Mouse (Mus musculus) left cerebral cortex, adult 8-10 months (tissue): ENCODE results near the gene 3100002H09Rik. TPM values are rescaled to one million over a fixed set of nuclear protein-coding genes. Genes with fewer than 3 reads are reported as not detected.
A peak's percentile ranks its signal among the peaks of the same experiment; 100 is the strongest.

Source experiments
- DNase-seq, 2 experiments: peaks; one replicate each; pipeline ENCODE4 v3.0.0; 2022; ENCODE audit warnings: low spot score in 2 of 2
- total RNA-seq, 4 experiments: library from RNA; stranded (reverse); gene quantifications; 2 replicates each; pipeline ENCODE4 v1.2.4; 2022

3100002H09Rik gene
- under 1 TPM in 3 of 4 experiments, not detected in 1; 0.53 to 0.74 (median 0.57) TPM for total RNA-seq

DNA sequence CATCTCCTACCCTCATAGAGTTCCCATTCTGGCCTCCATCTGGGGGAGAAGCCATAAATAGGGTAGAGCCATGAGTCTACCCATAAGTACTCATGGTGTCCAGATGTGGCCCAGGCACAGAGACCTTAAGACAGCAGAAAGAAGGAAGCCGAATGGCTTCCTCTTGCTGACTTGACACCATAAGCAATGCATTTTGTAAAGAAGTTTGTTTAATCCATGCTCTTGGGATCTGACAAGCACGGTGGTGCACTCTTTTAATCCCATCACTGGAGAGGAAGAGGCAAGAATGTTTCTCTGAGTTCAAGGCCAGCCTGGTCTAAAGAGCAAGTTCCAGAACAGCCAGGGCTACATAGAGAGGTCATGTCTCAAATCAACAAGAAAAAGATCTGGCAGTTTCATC lies at the start of gene 3100002H09Rik:
TSS of gene 3100002H09Rik (minus strand) at position 101 of the 400 bp plus-strand sequence.
- no peak for DNase-seq

DNA sequence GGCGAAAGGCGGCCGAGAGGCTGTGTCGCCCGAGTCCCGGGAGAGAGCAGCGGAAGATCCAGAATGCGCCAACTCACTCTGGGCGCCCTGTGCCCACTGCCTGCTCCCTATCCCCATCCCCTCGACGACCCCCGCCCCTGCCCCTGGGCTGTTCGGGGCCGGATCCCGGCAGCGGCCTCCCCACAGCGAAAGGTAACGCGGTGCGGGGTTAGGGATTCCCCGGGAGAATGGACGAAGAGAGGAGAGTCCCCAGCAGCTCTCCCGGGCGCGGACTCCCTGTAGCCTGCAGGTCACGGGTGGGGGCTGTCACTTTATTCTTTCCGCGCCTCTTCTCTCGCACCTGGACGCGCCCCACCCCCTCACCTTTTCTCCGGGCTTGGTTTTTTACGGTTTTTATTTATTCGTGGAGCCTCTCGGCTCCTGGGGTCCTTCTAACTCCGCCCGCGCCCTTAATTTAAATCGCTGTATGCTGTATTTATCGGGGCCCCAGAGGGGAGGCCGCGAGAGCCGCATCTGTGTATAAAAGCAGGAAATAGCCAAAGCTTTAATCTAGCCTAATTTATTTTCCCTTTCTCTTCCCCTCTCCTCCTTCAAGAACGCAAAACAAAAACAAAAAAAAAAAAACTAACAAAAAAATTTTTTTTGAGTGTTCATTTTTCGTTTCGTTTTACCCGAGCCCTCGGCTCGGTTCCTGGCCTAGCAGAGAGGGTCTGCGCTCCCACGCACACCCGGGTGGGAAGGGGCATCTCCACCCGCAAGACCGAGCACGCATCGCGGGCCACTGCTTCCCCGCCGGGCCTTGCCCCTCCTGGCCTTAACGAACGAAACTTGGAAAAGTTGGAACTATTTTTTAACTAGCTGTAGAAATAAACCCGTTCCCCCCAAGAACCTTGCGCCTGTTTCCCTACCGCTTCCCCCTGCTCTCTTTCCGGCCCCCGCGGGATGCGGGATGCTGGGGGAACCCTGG lies 48.9 kb upstream of the 3100002H09Rik start:
- no peak for DNase-seq

DNA sequence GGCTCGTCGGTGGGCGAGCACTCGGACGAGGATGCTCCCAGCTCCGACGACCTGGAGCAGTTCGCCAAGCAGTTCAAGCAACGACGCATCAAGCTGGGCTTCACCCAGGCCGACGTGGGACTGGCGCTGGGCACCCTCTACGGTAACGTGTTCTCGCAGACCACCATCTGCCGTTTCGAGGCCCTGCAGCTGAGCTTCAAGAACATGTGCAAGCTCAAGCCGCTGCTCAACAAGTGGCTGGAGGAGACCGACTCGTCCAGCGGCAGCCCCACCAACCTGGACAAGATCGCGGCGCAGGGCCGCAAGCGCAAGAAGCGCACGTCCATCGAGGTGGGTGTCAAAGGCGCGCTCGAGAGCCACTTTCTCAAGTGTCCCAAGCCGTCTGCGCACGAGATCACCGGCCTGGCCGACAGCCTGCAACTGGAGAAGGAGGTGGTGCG lies 47.8 kb upstream of the 3100002H09Rik start:
- DNase-seq: no peak

DNA sequence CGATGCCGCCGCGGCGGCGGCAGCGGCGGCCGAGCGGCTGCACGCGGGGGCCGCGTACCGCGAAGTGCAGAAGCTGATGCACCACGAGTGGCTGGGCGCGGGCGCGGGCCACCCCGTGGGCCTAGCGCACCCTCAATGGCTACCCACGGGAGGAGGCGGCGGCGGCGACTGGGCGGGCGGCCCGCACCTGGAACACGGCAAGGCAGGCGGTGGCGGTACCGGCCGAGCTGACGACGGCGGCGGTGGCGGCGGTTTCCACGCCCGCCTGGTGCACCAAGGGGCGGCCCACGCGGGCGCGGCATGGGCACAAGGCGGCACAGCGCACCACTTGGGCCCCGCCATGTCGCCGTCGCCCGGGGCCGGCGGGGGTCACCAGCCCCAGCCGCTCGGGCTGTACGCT lies 47.2 kb upstream of the 3100002H09Rik start:
- DNase-seq: no peak

DNA sequence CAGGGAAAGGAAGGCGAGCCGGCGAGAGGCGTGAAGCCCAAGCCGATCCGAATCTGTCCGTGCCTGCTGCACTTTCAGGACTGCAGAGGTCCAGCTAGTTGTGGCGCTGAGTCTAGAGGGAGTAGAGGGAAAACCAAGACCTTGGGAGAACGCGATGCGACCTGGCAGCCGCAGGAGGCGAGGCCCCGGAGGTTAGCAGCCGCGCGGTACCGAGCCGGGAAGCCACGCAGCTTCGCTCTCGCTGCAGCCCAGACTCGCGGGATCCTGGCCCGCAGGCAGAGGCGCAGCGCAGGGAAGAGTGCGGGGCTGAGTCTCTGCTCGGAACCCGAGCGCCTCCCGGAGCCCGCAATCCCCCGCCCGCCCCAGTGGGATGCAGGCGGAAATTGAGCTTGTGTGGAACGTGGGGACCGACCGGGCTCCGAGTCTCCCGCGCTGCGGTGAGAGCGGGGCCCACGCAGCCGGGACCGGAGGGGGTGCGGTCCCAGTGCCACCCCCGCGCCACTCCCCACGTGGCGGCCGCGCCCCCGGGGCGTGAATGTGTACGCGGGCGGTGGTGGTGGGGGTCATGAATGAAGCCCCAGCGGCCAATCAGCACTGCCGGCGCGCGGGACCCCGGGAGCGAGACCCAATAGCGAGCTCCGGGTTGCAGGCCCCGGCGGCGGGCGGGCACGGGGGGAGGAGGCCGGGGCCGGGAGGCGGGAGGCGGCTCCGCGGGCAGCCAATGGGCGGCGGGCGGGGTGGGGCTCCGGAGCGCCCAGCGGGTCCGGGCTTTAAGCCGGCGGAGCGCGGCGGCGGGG lies 46.4 kb upstream of the 3100002H09Rik start:
- DNase-seq: peak; percentile 72 to 89

DNA sequence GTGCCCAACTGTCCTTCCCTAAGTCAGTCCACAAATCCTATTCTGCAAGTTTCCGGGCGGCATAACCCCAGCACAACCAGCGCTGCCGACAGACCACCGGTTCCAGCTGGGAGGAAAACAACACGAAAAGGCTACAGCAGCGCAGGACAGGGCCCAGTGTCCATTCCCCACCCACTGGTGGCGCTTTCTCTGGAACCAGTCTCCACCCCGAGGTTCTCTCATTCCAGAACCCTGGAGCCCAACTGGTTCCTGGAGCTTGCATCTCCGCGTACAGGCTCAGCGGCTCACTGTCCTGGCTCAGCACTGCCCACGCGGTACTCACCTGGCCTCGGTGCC lies 45.9 kb upstream of the 3100002H09Rik start, which contains the start of gene Pou3f1:
TSS of gene Pou3f1 (plus strand) at position 290 of the 336 bp plus-strand sequence.
- DNase-seq: no peak

DNA sequence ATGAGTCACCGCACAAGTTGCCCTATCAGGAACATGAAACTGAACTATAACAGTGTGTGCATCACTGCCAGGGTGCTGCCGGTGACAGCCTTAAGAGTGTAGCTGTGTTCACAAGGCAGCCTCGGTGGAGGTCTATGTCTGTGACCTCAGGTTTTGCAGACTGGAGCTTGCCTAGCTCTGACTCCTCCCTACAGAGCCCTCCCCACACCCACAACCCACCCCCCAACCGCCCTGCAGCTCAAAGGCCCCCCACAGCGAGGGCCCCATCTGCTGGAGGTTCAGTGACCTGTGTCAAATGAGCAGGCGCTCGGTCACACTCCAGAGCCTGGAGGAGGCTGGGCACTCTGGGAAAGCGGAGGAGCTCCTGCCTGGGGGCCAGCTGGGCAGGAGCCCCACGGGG lies 42.3 kb upstream of the 3100002H09Rik start:
- DNase-seq: no peak

DNA sequence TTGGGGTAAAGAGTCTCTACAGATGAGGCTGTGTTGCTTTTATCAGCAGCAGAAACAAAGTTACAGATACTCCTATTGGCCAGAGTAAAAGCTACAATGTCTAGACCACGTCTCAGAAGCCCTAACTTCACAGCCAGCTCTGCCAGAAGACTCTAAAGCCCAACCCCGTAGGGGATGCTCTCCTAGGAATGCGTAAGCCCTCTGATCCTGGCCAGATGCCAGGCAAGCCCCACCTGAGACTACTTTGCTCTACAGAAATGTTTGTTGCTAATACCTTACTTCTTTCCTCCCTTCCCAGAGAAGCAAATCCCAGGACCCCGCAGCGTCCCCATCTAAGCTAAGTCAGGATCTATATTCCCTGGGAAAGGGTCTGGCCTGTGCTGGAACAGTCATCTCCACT lies 37.3 kb upstream of the 3100002H09Rik start:
- DNase-seq: no peak

DNA sequence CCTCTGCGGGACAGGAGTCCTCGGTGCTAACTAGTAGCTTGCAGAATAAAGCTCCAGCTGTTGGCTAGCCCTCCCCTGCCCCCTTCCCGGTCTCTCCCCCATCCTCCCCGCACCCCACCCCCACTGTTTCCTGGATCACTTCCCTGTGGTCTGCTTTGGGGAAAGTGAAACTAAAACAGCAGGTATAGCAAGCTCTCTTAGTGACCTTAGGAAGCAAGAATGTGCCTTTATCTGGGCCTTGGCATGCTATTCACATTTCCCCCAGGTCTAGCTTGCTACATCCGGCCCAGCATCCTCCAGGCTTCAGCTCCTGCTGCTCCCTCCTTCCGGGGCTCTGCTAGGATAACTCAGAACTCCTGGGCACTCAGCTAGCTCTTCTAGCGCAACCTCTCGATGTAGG lies 36.0 kb upstream of the 3100002H09Rik start:
- DNase-seq: no peak

DNA sequence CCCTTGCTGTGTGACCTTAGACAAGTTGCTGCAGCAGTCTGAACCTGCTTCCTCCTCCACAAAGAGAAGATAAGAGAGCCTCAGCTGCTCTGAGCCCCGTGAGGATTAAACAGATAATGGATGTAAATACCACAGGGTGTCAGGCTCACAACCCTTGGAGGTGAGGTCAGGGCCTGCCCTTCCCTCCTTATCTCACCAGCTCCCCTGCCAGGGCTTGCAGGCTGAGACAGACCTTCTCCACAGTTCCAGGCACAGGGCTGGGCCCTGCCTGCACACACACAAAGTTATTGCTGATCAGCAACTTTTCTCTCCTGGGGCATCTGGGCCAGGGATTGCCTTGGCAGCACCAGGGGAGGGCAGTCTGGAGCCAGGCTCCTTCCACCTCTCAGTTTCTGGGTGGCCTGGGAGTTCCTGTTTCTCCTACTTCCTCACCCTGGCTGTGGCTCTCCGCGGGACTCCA lies 34.4 kb upstream of the 3100002H09Rik start:
- no peak for DNase-seq

DNA sequence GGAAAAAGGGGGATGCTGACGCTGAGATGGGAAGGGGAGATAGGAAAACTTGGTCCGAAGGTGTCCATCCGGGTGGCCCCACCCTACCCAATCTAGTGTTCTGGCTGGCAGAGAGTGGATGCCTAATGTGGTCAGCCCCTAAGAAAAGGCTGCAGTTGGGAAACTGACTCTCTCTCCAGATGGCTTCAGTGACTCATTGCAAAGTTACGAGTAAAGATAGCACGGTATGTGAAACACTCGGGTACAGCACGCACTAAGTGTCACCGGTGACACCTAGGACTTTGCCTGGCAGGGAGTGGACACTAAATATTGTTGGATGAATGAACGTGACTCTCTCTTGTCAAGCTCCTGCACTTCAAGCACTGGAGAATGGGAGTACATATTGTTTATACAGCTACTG lies 33.3 kb upstream of the 3100002H09Rik start:
- DNase-seq: no peak

DNA sequence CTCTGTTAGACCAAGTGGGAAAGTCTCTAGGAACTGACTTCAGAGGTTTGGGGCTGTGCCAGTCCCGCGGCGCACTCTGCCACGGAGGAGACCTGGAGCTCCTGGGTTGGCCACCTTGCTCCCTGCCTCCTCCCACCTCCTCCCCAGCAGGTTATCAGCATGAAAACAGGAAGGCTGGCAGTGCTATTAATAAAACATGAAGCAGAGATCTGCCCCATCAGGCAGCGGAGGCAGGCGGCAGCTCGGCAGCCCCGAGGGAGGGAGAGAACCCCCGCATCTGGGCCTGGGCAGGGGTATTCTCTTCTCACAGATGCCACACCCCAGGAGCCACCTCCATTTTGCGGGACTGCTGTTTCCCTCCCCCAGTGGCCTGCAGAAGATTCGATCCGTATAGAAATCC lies 29.1 kb upstream of the 3100002H09Rik start:
- no peak for DNase-seq

DNA sequence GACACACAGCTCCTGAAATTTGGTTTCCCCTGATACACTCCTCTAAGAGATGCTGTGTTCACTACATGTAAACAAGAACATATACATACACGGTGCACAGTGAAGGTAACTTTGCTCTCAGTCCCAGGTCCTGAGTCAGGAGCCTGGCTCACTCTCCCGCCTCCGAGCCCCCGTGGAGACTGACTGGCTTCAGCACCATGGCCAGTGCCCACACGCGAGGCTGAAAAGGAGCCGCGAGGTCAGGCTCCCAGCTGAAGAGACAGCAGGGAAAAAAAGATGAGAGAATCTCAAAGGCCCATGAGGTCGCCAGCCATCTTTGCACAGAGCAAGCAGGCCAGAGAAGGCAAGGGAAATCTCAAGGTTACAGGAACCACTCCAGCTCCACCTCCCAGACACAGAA lies 22.7 kb upstream of the 3100002H09Rik start:
- no peak for DNase-seq

DNA sequence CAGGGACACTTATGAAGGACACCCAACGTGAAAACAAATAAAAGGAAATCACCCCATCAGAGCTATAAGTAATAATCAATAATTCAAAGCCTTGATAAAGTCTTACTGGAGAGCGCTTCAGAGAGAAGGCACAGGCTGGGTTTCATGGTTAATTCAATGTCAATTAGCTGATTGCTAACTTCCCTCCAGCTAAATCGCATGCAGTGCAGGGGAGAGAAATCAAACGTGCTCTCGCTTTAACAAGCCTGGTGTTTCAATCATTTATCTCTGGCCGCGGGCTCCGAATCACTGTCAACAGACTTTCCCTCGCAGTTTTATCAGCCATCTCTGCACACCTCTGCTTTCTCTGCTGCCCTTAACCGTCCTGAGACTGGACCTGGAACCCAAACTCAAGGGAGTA lies 22.3 kb upstream of the 3100002H09Rik start:
- no peak for DNase-seq

DNA sequence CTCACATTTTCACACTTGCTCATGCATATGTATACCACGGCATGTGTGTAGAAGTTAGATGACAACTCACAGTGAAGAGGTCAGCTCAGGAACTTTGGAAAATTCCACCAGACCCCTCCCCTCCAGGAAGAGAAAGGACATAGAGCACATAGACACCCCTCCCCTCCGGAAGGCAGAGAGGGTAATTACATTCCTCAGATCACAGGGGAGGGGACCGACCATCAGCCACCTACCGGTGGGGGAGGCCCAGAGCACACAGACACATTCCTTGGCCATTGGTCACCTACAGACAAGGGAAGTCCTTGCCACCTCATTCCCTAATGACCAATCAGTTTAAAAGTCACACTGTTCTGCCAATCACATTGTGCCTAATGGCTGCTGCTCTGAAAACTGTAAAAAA lies 20.9 kb upstream of the 3100002H09Rik start:
- DNase-seq: no peak

DNA sequence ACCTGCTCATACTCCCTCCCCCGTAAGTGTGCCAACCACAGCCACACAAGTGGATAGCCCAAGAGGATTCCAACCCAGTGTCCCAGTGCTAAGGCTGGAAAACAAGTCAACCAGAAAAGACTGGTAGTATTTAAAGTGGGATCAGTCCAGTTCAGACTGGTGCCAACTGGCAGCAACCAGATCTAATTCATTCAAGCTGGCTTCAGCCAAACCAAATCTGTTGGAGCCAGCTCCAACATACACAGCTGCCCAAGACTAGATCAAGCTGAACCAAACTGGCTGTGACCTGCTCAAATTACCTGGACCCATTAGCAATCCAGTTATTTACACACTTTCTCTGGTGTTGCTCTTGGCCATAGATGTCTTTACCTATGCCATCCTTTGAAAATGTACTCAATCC lies 16.2 kb upstream of the 3100002H09Rik start:
- no peak for DNase-seq

DNA sequence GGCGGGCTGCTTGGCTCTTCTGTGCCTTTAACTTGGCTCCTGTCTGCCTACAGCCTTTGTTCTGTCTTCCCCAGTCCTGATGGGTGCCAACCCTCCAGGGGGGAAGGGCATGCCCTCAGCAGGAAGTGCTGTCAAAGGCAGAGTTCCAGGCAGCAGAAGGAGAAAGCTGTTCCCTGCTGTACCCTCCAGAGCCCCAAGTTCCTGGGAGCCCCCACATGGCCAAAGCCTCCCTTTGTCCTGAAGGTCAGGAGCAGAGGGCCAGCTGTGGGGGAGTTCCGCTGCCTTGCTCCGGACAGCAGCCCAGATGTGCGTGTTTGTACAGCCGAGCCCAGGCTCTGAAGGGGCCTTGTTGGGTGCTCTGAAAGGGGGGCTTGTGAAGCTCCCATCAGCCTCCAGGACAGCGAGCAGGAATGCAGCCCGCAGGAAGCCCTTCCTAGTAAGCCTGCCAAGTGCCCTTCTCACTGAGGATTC lies 13.5 kb upstream of the 3100002H09Rik start:
- peak in 1 of 2 experiments; percentile 65 for DNase-seq

DNA sequence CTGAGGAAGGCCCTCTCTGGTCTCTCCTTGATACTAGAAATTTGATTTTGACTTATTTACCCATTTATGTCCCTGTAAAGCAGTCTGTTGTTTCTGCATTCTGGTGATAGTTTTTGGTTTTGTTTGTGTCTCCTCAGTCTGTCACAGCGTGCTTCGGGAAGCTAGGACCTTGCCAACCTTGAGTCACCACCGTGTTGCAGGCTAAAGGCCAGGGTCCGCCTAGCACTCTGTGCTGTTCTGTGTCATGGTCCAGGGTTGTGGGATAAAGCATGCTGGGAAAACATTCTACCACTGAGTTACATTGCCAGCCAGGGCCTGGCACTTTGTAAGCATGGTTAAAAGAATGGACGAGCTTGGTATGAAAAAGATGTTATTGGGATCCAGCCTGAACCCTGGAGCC lies 12.0 kb upstream of the 3100002H09Rik start:
- no peak for DNase-seq

DNA sequence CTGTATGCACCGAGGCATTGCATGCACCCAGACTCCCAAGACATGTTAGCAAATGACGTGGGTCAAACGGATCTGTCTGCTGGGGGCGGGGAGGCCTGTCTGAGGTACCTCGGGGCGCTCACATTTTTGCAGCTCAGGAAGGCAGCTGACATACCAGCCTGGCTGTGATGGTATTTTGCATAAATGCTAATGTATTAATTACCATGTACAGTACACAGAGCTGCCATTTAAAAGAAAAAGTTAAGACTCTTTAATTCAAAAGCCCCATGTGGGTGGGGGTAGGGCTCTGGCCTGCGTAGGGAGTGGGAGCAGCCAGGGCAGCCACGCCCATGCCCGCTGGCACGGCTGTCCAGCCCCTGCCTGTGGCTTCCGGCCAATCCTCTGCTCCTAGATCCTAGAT lies 10.8 kb upstream of the 3100002H09Rik start:
- no peak for DNase-seq

DNA sequence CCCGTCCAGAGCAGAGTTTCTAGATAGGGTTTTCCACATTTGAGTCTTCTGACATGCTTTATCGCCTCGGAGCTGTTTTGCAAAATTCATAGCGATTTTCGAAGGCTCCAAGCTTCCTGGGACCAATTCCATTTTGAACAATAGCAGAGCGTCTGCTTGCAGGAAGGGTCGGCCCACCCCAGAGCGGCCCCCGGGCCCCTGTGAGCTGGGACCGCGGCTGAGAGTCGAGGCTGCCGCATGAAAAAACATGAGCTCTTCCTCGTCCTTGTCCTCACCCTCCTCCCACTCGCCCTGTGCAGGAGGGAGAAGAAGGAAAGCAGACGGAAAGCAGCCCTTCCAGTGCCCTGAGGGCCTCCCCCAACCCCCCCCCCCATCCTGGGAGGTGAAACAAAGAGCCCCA lies 8.0 kb upstream of the 3100002H09Rik start:
- no peak for DNase-seq

DNA sequence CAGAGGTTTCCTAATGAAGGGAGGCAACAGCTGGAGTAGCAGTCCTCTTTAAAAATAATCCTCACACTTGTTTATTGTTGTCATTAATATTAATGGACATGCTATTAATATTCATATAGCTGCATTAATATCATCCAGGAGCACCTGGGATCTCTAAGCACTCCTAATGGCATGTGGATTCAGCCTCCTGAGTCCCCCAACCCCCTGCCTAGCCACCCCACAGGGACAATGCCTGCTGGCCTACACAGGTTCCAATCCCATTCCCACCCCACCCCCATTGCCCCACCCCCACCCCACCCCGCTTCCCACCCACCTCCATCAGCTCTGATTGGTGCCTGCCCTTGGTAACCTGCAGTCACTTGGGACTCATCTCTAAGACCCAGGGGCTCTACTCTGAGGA lies 6.0 kb upstream of the 3100002H09Rik start:
- DNase-seq: no peak

DNA sequence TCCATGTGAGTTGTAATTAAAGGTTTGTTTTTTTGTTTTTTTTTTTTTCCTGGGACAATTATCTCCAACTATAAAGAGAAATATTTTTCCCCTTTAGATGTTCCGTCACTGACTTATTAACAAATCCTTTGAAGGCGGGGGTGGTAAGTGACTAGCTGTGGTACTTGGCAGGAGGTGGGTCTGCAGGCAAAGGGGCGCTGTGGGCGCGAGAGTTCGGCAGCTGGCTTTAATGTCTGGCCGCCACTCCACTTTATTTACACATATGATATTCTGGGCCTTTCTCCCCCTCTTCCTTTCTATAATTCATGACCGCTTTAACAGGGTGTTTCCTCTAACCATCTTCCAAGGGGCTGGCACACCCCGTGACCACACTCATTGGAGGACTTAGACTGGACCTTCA lies 5.4 kb upstream of the 3100002H09Rik start:
- no peak for DNase-seq
